Mouse (Mus musculus) layer of hippocampus, adult 11-12 months (tissue): ENCODE results near the gene Bnipl.
"Not testable (repeated sequence)": the region's sequence is repeated elsewhere in the genome, so short reads cannot be mapped to it uniquely, and the experiment has no call there.

Source experiments
- DNase-seq: peaks from one replicate; pipeline ENCODE4 v3.0.0; 2022; ENCODE audit warnings: low spot score

Gene Bnipl

GRCm38 (mm10) chr3:95212889-95213608, 37.9 kb downstream of the Bnipl start:
- DNase-seq = not testable (repeated sequence)

DNA sequence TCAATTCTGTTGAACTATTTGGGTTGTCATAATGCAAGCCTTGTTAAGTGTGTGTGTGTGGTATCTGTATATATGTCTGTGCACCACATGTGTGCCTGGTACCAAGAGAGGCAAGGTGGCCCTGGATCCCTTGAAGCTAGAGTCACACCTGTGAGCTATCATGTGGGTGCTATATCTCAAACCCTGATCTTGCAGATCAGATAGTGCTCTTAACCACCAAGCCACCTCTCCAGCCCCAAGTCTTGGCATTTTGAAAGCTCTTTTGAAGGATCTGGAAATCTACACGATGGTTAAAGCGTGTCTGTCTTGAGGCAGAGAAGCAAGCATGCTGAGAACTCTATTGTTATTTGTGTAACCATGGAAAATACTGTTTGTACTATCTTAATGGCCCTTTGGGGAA, 40.4 kb downstream of the Bnipl start:
- no peak for DNase-seq

GRCm38 (mm10) chr3:95208286-95208685, 42.7 kb downstream of the Bnipl start:
- no peak for DNase-seq

DNA sequence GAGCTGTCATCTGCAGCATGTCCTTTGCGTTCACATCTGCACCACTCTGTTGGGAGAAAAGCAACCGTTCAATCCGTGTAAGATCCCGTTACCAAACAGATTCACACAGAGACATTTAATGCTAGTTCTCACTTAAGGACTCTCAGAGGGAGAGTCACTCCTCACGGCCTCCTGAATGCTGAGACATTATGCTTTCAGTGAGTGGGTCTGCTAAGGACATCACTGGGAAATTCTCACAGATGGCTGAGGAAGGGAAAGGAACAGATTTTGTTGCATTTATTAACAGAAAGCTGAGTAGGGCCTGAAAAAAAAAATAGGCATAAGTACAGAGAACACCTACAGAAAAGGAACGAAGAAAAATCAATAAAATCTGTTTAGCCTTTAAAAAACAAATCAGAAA, 47.1 kb downstream of the Bnipl start:
- DNase-seq = no peak

GRCm38 (mm10) chr3:95200562-95200961, 50.4 kb downstream of the Bnipl start:
- no peak for DNase-seq

GRCm38 (mm10) chr3:95200132-95200531, 50.9 kb downstream of the Bnipl start:
- DNase-seq = no peak

DNA sequence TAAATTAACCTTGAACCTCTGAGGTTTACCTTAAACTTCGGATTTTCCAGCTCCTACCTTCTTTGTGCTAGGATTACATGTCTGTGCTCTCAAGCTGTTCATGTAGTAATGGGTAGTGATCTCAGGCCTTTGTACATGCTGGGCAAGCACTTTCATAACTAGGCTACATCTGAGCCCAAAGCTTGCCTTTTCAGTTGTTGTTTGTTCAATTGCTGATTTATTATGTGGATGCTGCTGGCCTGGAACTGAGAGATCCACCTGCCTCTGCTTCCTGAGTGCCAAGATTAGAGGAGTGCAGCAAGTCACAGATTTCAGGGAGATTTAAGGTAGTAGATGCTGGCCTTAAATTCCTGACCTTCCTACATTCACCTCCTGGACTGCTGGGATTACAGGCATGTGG, 51.9 kb downstream of the Bnipl start:
- no peak for DNase-seq

DNA sequence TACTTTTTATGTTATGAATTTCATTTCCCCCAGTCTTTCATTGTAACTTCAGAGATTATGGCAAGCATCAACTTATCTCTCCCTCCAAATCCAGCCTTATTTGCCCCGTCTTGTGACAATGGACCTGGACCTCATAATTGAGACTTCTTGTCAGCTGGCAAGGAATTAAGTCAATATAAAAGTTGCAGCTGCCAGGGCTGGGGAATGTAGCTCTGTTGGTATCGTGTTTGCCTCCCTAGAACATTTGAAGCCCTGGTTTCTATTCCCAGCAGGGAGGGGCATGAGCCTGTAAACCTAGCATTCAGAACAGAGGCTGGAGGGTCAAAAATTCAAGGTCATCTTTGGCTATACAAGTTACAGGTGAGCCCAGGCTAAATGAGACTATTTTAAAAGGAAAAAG, 55.2 kb downstream of the Bnipl start:
- DNase-seq = no peak

- no peak for DNase-seq
These were observed 56.3 kb downstream of the Bnipl start for GRCm38 (mm10) chr3:95194721-95195135.
